Mouse (Mus musculus) megakaryocyte, embryonic 14.5 days (primary cell): ENCODE results near the gene Tmc3.

ENCODE experiments used
- FLI1 ChIP-seq: IDR thresholded peaks from 2 replicates; pipeline ENCODE4 v1.6.1; 2012; ENCODE audit warnings: low read length, inconsistent platforms, mixed read lengths
- GATA1 ChIP-seq: IDR thresholded peaks from 3 replicates; pipeline ENCODE4 v1.6.1; 2012; ENCODE audit warnings: mixed read lengths, low read length, inconsistent platforms, borderline replicate concordance

DNA sequence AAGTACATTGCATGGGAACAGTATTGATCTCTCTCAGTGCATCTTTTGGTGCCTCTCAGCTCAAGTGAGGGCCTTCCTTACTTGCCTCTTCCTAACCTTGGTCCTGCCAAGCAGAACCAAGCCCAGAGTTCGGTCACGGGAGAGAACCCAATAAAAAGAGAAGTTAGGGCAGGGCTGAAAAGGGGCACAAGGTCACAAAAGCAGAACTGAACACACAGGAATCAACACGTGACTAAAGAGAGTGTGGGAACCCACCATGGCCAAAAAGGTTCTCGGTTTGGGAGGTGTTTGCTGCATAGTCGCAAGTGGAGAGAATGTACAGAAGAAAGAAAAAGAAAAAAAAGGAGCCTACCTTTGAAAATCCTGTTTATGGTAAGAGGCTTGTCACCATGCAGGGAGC is 60.7 kb downstream of the Tmc3 start:
- TF ChIP-seq GATA1 (no peak), FLI1 (no peak)
